Mouse (Mus musculus) midbrain, embryonic 16.5 days (tissue): ENCODE results near the gene Wwtr1. TPM values are rescaled to one million over a fixed set of nuclear protein-coding genes. Genes with fewer than 3 reads are reported as not detected.

Experiments used
- ATAC-seq: fragments of 200-750 bp; cut with Nextera tagmentation; 2 replicates; pipeline ENCODE4 v1.8.0; 2017; ENCODE audit warnings: moderate TSS enrichment
- H3K27ac ChIP-seq: fragments of 300-500 bp; sonication (generic); 2 replicates; pipeline ENCODE4 v1.5.1; 2014; ENCODE audit warnings: mild to moderate bottlenecking, low read length, mixed read lengths
- H3K27me3 ChIP-seq: fragments of 300-500 bp; sonication (generic); 2 replicates; pipeline ENCODE4 v1.6.1; 2014; ENCODE audit warnings: low read depth, low read length, mixed read lengths; ENCODE audit not compliant: control insufficient read depth, insufficient read depth
- H3K36me3 ChIP-seq: fragments of 300-500 bp; sonication (generic); 2 replicates; pipeline ENCODE4 v1.6.1; 2014; ENCODE audit warnings: mild to moderate bottlenecking, low read length, moderate library complexity, mixed read lengths; ENCODE audit not compliant: control insufficient read depth, insufficient read depth
- H3K4me1 ChIP-seq: fragments of 300-500 bp; sonication (generic); 2 replicates; pipeline ENCODE4 v1.6.1; 2014; ENCODE audit warnings: mild to moderate bottlenecking, low read length, mixed read lengths; ENCODE audit not compliant: control insufficient read depth, insufficient read depth
- H3K4me2 ChIP-seq: fragments of 300-500 bp; sonication (generic); 2 replicates; pipeline ENCODE4 v1.6.1; 2014; ENCODE audit warnings: mild to moderate bottlenecking, low read length, mixed read lengths
- H3K4me3 ChIP-seq: fragments of 300-500 bp; sonication (generic); 2 replicates; pipeline ENCODE4 v1.5.1; 2014; ENCODE audit warnings: low read depth, mild to moderate bottlenecking, low read length, moderate library complexity, mixed read lengths
- H3K9ac ChIP-seq: fragments of 300-500 bp; sonication (generic); 2 replicates; pipeline ENCODE4 v1.6.1; 2014; ENCODE audit warnings: low read depth, low read length, mixed read lengths
- H3K9me3 ChIP-seq: fragments of 300-500 bp; sonication (generic); replicated peaks from 2 replicates; pipeline ENCODE4 v1.6.1; 2014; ENCODE audit warnings: mild to moderate bottlenecking, low read length, mixed read lengths; ENCODE audit not compliant: control insufficient read depth, poor library complexity, severe bottlenecking
- WGBS: fragments of 180-500 bp; shearing (Covaris S2); extraction: QIAGEN DNeasy Blood & Tissue Kit; methylation state at CpG from one replicate; pipeline ENCODE4 v1.1.7; 2014; 5-methylcytosine and 5-hydroxymethylcytosine counted together
- polyA plus RNA-seq: library from polyadenylated mRNA; unstranded; fragments of >200 nt; fragmentation: Nextera tagmentation; extraction: Ambion mirVana; gene quantifications from 2 replicates; pipeline ENCODE4 v1.2.1, GENCODE M21; 2015

Gene Wwtr1
- polyA plus RNA-seq, 1 experiment from 2014 or later: 5.8 TPM

DNA sequence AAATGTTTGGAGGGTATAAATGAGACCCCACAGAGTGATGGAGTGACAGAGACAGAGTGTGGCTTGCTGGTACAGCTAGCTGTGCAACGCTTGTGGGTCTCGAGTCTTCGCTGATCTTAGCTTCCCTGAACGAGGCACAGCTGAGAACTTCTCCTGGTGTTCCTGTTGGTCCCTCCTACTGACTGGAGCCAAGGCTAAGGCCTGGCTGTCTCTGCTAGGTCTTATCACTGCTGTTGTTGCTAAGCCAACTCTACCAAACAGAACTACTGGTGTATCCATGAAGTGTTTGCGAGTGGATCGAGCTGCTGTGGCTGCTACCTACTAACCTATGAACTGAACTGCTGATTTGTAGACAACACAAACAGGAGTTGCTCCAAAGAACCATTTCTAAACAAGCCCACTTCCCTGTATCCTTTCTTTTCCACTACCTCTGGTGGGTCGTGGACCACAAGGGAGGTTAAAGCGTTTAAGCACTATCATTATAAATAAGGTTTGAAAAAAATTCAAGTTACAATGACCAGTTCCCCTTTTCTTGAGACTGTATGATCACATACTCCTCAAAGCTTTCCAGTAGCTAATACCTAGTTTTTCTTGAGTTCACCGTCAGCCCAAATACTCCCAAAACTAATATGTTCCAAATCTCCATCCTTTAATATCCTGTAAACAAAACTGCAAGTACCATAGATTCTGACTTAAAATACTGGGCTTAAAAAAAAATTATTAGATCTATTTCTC is 42.6 kb downstream of the Wwtr1 start:
- H3K27ac ChIP-seq: no peak overlapping the region
- 95% methylated on average over 9 of the region's 9 CpGs for WGBS

DNA sequence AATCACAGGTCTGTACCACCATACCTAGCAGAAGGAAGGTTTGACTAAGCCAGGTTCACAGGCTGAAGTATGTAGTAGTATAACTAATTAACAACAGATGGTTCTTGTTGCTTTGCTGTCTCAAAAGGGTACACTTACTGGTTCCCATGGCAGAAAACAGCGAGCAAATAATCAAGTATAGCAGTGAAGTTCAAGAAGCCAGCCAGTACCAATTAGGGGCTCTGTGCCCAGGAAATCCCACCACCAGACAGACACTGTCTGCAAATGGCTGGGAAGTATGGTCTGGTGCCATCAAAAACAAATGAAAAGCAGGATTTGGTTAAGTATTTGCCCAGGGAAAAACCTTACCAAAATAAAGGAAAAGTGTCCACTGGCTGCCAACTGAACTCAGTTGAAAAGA is 44.9 kb downstream of the Wwtr1 start:
- no peak overlapping the region for H3K4me3 ChIP-seq
- no peak overlapping the region for H3K4me2 ChIP-seq
- H3K4me1 ChIP-seq: no peaks in the 10 kb centered on the region
- no peak for ATAC-seq
- no peaks in the 10 kb centered on the region for H3K9me3 ChIP-seq
- H3K9ac ChIP-seq: no peak overlapping the region
- no peaks in the 10 kb centered on the region for H3K36me3 ChIP-seq
- H3K27ac ChIP-seq: no peak overlapping the region
- 82% methylated on average over 1 of the region's 1 CpGs for WGBS
- H3K27me3 ChIP-seq: no peaks in the 10 kb centered on the region

More for the DNA sequence above, 42.6 kb downstream of the Wwtr1 start:
- Histone ChIP-seq H3K9ac (no peak overlapping the region), H3K9me3 (no peaks in the 10 kb centered on the region), H3K4me3 (no peak overlapping the region), H3K36me3 (no peaks in the 10 kb centered on the region), H3K4me2 (no peak overlapping the region), H3K27me3 (no peaks in the 10 kb centered on the region), H3K4me1 (no peaks in the 10 kb centered on the region)
- no peak for ATAC-seq

DNA sequence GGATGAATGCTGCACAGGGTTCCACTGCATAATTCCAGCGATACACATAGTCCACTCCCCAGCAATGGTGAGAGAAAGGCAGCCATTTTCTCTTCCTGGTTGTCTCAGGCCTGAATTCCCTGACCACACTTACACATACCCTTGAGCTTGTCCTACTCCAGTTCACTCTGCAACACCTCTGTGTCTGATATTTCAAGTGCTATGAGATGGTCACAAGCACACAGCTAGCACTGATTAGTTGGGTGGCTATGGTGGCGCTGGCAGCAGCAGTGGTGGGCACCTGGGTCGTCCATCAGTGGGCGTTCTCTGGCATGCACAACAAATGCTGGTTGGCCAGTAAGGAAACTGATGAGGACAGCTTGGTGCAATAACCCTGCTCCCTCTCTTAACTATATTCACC is 45.5 kb downstream of the Wwtr1 start:
- Histone ChIP-seq H3K4me1 (no peaks in the 10 kb centered on the region), H3K9me3 (no peaks in the 10 kb centered on the region), H3K36me3 (no peaks in the 10 kb centered on the region), H3K4me2 (no peak overlapping the region), H3K4me3 (no peak overlapping the region), H3K9ac (no peak overlapping the region), H3K27me3 (no peaks in the 10 kb centered on the region), H3K27ac (no peak overlapping the region)
- WGBS: 100% methylated on average over 4 of the region's 4 CpGs
- no peak for ATAC-seq

DNA sequence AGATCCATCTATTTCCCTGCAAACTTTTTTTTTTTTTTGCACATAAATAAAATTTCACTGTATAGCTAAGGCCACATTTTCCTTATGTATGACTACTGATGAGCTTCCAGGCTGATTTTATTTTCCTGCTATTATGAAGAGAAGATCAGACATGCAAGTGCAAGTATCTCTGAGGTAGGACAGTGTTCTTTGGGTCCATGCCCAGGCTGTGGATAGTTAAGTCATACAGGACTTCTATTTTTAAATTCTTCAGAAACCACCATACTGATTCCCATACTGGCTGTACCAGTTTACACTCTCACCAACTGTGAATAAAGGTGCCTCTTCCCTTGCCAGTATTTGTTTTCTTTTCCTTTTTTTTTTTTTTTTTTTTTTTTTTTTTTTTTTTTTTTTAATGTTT is 48.6 kb downstream of the Wwtr1 start:
- H3K9ac ChIP-seq: no peak overlapping the region
- H3K4me2 ChIP-seq: no peak overlapping the region
- no peaks in the 10 kb centered on the region for H3K9me3 ChIP-seq
- no peaks in the 10 kb centered on the region for H3K4me1 ChIP-seq
- no peaks in the 10 kb centered on the region for H3K27me3 ChIP-seq
- no peak overlapping the region for H3K27ac ChIP-seq
- ATAC-seq: no peak
- no peaks in the 10 kb centered on the region for H3K36me3 ChIP-seq
- H3K4me3 ChIP-seq: no peak overlapping the region

DNA sequence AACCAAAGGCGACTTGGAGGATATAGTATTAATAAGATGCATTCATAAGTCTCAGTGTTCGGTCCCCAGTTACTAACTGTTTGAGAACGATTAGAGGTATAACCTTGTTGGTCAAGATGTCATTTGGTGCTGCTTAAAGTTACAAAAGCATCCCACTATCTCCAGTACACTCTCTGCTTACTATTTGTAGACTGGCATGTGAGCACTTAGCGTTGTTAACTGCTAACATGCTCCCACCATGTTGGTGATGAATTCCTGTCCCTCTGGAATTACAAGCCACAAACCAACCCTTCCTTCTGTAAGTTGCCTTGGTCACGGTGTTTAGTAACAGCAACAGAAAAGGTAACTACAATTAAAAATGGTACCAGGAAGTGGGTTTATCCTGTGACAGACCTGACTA is 52.6 kb downstream of the Wwtr1 start:
- Histone ChIP-seq H3K4me3 (no peak overlapping the region), H3K4me1 (no peaks in the 10 kb centered on the region), H3K4me2 (no peak overlapping the region), H3K9ac (no peak overlapping the region), H3K27ac (no peak overlapping the region), H3K36me3 (no peaks in the 10 kb centered on the region), H3K9me3 (no peaks in the 10 kb centered on the region), H3K27me3 (no peaks in the 10 kb centered on the region)
- ATAC-seq: no peak
- 99% methylated on average over 5 of the region's 5 CpGs for WGBS

DNA sequence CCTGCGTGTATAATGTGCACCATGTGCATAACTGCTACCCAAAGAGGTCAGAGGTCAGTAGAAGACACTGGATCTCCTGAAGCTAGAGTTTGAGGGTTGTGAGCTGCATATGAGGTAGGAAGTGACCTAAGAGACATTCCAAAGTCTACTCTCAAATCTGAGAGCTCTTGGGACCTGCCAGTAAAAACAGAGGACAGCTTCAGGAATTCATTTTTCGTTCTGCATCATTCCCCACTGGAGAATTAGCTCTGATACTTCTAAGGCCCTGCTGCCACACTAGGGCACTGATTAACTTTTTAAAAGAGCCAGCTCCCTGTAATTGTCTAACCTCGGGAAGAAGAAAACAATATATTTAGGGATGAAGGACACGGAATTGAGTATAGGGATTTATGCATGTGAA is 53.8 kb downstream of the Wwtr1 start:
- Histone ChIP-seq H3K4me1 (no peaks in the 10 kb centered on the region), H3K4me3 (no peak overlapping the region), H3K27ac (no peak overlapping the region), H3K27me3 (no peaks in the 10 kb centered on the region), H3K36me3 (no peaks in the 10 kb centered on the region), H3K4me2 (no peak overlapping the region), H3K9ac (no peak overlapping the region), H3K9me3 (no peaks in the 10 kb centered on the region)
- ATAC-seq: no peak
- WGBS: 91% methylated on average over 4 of the region's 4 CpGs

DNA sequence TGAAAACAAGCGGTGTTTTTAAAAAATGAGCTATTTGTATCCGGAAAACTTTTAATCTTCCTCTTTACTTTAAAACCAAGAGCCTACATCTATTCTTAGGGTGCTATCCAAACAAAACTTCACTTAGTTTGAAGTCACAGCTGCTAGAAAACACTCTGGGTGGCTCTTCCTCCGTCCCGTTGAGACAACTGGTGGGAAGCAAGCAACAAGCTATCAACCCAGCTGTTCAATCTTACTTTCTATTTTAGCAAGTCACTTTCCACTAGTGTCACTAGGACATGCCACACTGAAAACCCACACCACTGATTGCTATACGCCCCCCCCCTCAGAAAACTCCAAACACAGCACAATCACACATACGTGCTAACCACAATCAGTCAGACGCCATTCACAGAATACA is 55.7 kb downstream of the Wwtr1 start:
- ATAC-seq: no peak
- Histone ChIP-seq H3K4me1 (no peaks in the 10 kb centered on the region), H3K36me3 (no peaks in the 10 kb centered on the region), H3K27ac (no peak overlapping the region), H3K27me3 (no peaks in the 10 kb centered on the region), H3K4me2 (no peak overlapping the region), H3K9ac (no peak overlapping the region), H3K9me3 (no peaks in the 10 kb centered on the region), H3K4me3 (no peak overlapping the region)
- 95% methylated on average over 7 of the region's 7 CpGs for WGBS

DNA sequence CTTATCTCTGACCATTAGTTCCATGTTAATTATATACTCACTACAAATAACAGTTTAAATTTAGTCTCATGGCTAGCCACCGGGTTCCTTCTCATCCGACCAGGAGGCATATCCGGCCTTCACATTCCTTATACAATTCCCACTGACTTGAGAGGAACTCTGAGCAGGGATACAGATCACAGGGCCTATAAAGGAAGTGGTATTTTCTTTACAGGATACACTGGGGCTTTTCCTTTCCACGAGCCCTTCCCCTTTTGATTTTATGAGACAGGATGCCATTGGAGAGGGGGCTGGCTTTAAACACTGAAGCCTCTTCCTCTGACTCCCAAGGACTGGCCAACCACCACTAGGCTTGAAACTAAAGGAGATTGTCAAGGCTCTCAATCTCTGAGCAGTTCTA is 59.6 kb downstream of the Wwtr1 start:
- ATAC-seq: no peak
- Histone ChIP-seq H3K27ac (no peak overlapping the region), H3K4me2 (no peak overlapping the region), H3K9ac (no peak overlapping the region), H3K4me3 (no peak overlapping the region), H3K9me3 (no peaks in the 10 kb centered on the region), H3K4me1 (no peaks in the 10 kb centered on the region), H3K36me3 (no peaks in the 10 kb centered on the region), H3K27me3 (no peaks in the 10 kb centered on the region)
- WGBS: 86% methylated on average over 4 of the region's 4 CpGs

DNA sequence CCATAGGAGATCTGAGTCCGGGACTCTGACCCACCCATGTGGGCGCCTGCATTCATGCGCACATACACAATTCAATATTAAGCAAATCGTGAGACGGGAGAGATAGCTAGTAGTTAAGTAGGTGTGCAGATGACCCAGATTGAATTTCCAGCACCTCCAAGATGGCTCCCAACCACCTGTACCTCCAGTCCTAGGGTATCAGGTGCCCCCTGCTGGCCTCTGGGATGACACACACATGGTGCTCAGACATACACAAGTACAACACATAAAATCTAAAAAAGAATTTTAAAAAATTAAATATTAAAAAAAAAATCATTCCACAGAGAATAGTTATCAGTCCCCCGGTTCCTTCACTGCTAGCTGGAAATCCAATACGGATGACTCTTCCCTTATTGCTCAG is 60.7 kb downstream of the Wwtr1 start:
- no peak overlapping the region for H3K4me3 ChIP-seq
- no peaks in the 10 kb centered on the region for H3K4me1 ChIP-seq
- H3K27me3 ChIP-seq: no peaks in the 10 kb centered on the region
- H3K9ac ChIP-seq: no peak overlapping the region
- no peak overlapping the region for H3K4me2 ChIP-seq
- ATAC-seq: no peak
- no peaks in the 10 kb centered on the region for H3K9me3 ChIP-seq
- no peak overlapping the region for H3K27ac ChIP-seq
- 97% methylated on average over 7 of the region's 7 CpGs for WGBS
- no peaks in the 10 kb centered on the region for H3K36me3 ChIP-seq
